Mouse (Mus musculus) MEL (cell line): ENCODE measurements at regions not wholly inside any gene's neighbourhood (a gene's known extent, or its start where the extent isn't known, plus 50 kb on each side); places are given as distances from the start of the nearest gene placed in this dataset.

Experiments
- DNase-seq: peaks from one replicate; pipeline ENCODE4 v3.0.0; 2011; ENCODE audit warnings: low read depth, low spot score
- H3K27ac ChIP-seq: 2 replicates; pipeline ENCODE4 v1.5.1; 2012; ENCODE audit warnings: low read depth, mild to moderate bottlenecking, control low read depth, low read length, moderate library complexity; ENCODE audit not compliant: control insufficient read depth
- H3K27me3 ChIP-seq, 2 experiments: fragments of 150-350 bp in 1 of 2; sonication (generic) in 1 of 2; 2 replicates each; pipeline ENCODE4 v1.6.1; 2012; ENCODE audit warnings: low read length in 2 of 2, mild to moderate bottlenecking in 2 of 2, improper control_type of control experiment in 1 of 2, moderate library complexity in 1 of 2; ENCODE audit not compliant: insufficient read depth in 2 of 2, control insufficient read depth in 1 of 2
- H3K36me3 ChIP-seq, 2 experiments: 2 replicates each; pipeline ENCODE4 v1.6.1; 2012 to 2014; ENCODE audit warnings: low read length in 2 of 2, improper control_type of control experiment in 1 of 2, inconsistent platforms in 1 of 2, mild to moderate bottlenecking in 1 of 2; ENCODE audit not compliant: insufficient read depth in 2 of 2, control insufficient read depth in 1 of 2
- H3K4me1 ChIP-seq, 2 experiments: fragments of 150-350 bp in 1 of 2; sonication (generic) in 1 of 2; 2 replicates each; pipeline ENCODE4 v1.6.1; 2012; ENCODE audit warnings: low read length in 2 of 2, improper control_type of control experiment in 1 of 2, mild to moderate bottlenecking in 1 of 2; ENCODE audit not compliant: insufficient read depth in 2 of 2, control insufficient read depth in 1 of 2
- H3K4me3 ChIP-seq, 2 experiments: fragments of 150-350 bp in 1 of 2; sonication (generic) in 1 of 2; 2 replicates each; pipeline ENCODE4 v1.5.1; 2012; ENCODE audit warnings: low read depth in 2 of 2, low read length in 2 of 2, mild to moderate bottlenecking in 2 of 2, moderate library complexity in 2 of 2, control low read depth in 1 of 2, improper control_type of control experiment in 1 of 2; ENCODE audit not compliant: control insufficient read depth in 1 of 2, insufficient read depth in 1 of 2
- H3K79me2 ChIP-seq: 2 replicates; pipeline ENCODE4 v1.6.1; 2012; ENCODE audit warnings: mild to moderate bottlenecking, low read length, moderate library complexity; ENCODE audit not compliant: control insufficient read depth, poor library complexity, insufficient read depth
- H3K9ac ChIP-seq: 2 replicates; pipeline ENCODE4 v1.6.1; 2012; ENCODE audit warnings: low read depth, mild to moderate bottlenecking, control low read depth, low read length, moderate library complexity; ENCODE audit not compliant: control insufficient read depth, poor library complexity, severe bottlenecking
- H3K9me3 ChIP-seq: fragments of 150-350 bp; sonication (generic); replicated peaks from 2 replicates; pipeline ENCODE4 v1.6.1; 2012; ENCODE audit warnings: mild to moderate bottlenecking, low read length, improper control_type of control experiment, moderate library complexity; ENCODE audit not compliant: insufficient read depth
- BHLHE40 ChIP-seq: IDR thresholded peaks from 2 replicates; pipeline ENCODE4 v1.6.1; 2012; ENCODE audit warnings: low read depth, mild to moderate bottlenecking, inconsistent platforms, low read length, improper control_type of control experiment, borderline replicate concordance
- CHD1 ChIP-seq: IDR thresholded peaks from 2 replicates; pipeline ENCODE4 v1.6.1; 2012; ENCODE audit warnings: low read depth, mild to moderate bottlenecking, inconsistent platforms, low read length, improper control_type of control experiment
- CHD2 ChIP-seq: IDR thresholded peaks from 2 replicates; pipeline ENCODE4 v1.6.1; 2011; ENCODE audit warnings: low read length, improper control_type of control experiment
- CTCF ChIP-seq, 3 experiments: IDR thresholded peaks in 2 of 3; conservative IDR thresholded peaks in 1 of 3; 2 replicates each; pipeline ENCODE4 v1.5.1; 2011 to 2012; ENCODE audit warnings: low read length in 3 of 3, low read depth in 2 of 3, mild to moderate bottlenecking in 2 of 3, improper control_type of control experiment in 1 of 3, inconsistent platforms in 1 of 3, mixed read lengths in 1 of 3, moderate library complexity in 1 of 3; ENCODE audit not compliant: control insufficient read depth in 1 of 3, insufficient read depth in 1 of 3, poor library complexity in 1 of 3, severe bottlenecking in 1 of 3
- E2F4 ChIP-seq: IDR thresholded peaks from 2 replicates; pipeline ENCODE4 v1.6.1; 2011; ENCODE audit warnings: low read depth, low read length, improper control_type of control experiment, borderline replicate concordance
- EP300 ChIP-seq, 2 experiments: IDR thresholded peaks; 2 replicates each; pipeline ENCODE4 v1.6.1; 2011; ENCODE audit warnings: improper control_type of control experiment in 2 of 2, low read length in 2 of 2, low read depth in 1 of 2, mild to moderate bottlenecking in 1 of 2
- ETS1 ChIP-seq: IDR thresholded peaks from 2 replicates; pipeline ENCODE4 v1.6.1; 2012; ENCODE audit warnings: low read depth, mild to moderate bottlenecking, inconsistent platforms, low read length, improper control_type of control experiment, moderate library complexity
- GABPA ChIP-seq: IDR thresholded peaks from 2 replicates; pipeline ENCODE4 v1.6.1; 2012; ENCODE audit warnings: low read depth, mild to moderate bottlenecking, inconsistent platforms, low read length, improper control_type of control experiment, moderate library complexity
- GATA1 ChIP-seq: IDR thresholded peaks from 2 replicates; pipeline ENCODE4 v1.6.1; 2011; ENCODE audit warnings: low read depth, low read length, improper control_type of control experiment
- HCFC1 ChIP-seq: IDR thresholded peaks from 2 replicates; pipeline ENCODE4 v1.6.1; 2012; ENCODE audit warnings: low read depth, mild to moderate bottlenecking, inconsistent platforms, low read length, improper control_type of control experiment, moderate library complexity
- JUND ChIP-seq: IDR thresholded peaks from 2 replicates; pipeline ENCODE4 v1.6.1; 2011; ENCODE audit warnings: low read depth, mild to moderate bottlenecking, improper control_type of control experiment, low read length
- KAT2A ChIP-seq: conservative IDR thresholded peaks from 2 replicates; pipeline ENCODE4 v1.6.1; 2012; ENCODE audit warnings: low read depth, low read length, improper control_type of control experiment, inconsistent platforms
- MAFK ChIP-seq: IDR thresholded peaks from 2 replicates; pipeline ENCODE4 v1.6.1; 2011; ENCODE audit warnings: low read depth, mild to moderate bottlenecking, low read length, improper control_type of control experiment, borderline replicate concordance
- MAX ChIP-seq: IDR thresholded peaks from 2 replicates; pipeline ENCODE4 v1.6.1; 2011; ENCODE audit warnings: low read length, improper control_type of control experiment
- MAZ ChIP-seq: IDR thresholded peaks from 2 replicates; pipeline ENCODE4 v1.6.1; 2012; ENCODE audit warnings: low read depth, mild to moderate bottlenecking, inconsistent platforms, low read length, improper control_type of control experiment
- MEF2A ChIP-seq: IDR thresholded peaks from 2 replicates; pipeline ENCODE4 v1.6.1; 2014; ENCODE audit warnings: low read depth, mild to moderate bottlenecking, inconsistent platforms, low read length, improper control_type of control experiment; ENCODE audit not compliant: poor library complexity, insufficient replicate concordance, severe bottlenecking; ENCODE audit errors: extremely low read depth
- MXI1 ChIP-seq: IDR thresholded peaks from 2 replicates; pipeline ENCODE4 v1.6.1; 2011; ENCODE audit warnings: mild to moderate bottlenecking, low read depth, low read length, improper control_type of control experiment
- MYC ChIP-seq: IDR thresholded peaks from 2 replicates; pipeline ENCODE4 v1.6.1; 2011; ENCODE audit warnings: low read depth, mild to moderate bottlenecking, low read length, improper control_type of control experiment, moderate library complexity
- NELFE ChIP-seq: IDR thresholded peaks from 2 replicates; pipeline ENCODE4 v1.6.1; 2011; ENCODE audit warnings: low read depth, low read length, improper control_type of control experiment
- NRF1 ChIP-seq: IDR thresholded peaks from 2 replicates; pipeline ENCODE4 v1.6.1; 2014; ENCODE audit warnings: low read depth, mild to moderate bottlenecking, inconsistent platforms, low read length, improper control_type of control experiment, moderate library complexity; ENCODE audit not compliant: poor library complexity, insufficient read depth, severe bottlenecking
- POLR2A ChIP-seq, 2 experiments: IDR thresholded peaks; 2 replicates each; pipeline ENCODE4 v1.6.1; 2011 to 2012; ENCODE audit warnings: low read length in 2 of 2, mild to moderate bottlenecking in 2 of 2, control low read depth in 1 of 2, improper control_type of control experiment in 1 of 2, low read depth in 1 of 2, moderate library complexity in 1 of 2; ENCODE audit not compliant: control insufficient read depth in 1 of 2, insufficient read depth in 1 of 2, poor library complexity in 1 of 2
- POLR2AphosphoS2 ChIP-seq: IDR thresholded peaks from 2 replicates; pipeline ENCODE4 v1.6.1; 2011; ENCODE audit warnings: low read length, improper control_type of control experiment
- POLR2AphosphoS5 ChIP-seq: IDR thresholded peaks from 2 replicates; pipeline ENCODE4 v1.6.1; 2012; ENCODE audit warnings: low read depth, borderline replicate concordance, mild to moderate bottlenecking, inconsistent platforms, low read length, moderate library complexity, mixed read lengths
- RAD21 ChIP-seq: IDR thresholded peaks from 2 replicates; pipeline ENCODE4 v1.6.1; 2011; ENCODE audit warnings: mild to moderate bottlenecking, low read depth, low read length, improper control_type of control experiment
- RCOR1 ChIP-seq: IDR thresholded peaks from 2 replicates; pipeline ENCODE4 v1.6.1; 2012; ENCODE audit warnings: low read depth, mild to moderate bottlenecking, inconsistent platforms, low read length, improper control_type of control experiment
- SIN3A ChIP-seq: IDR thresholded peaks from 2 replicates; pipeline ENCODE4 v1.6.1; 2012; ENCODE audit warnings: low read length, improper control_type of control experiment, inconsistent platforms
- SMC3 ChIP-seq: IDR thresholded peaks from 2 replicates; pipeline ENCODE4 v1.6.1; 2011; ENCODE audit warnings: low read depth, low read length, improper control_type of control experiment
- TAL1 ChIP-seq: IDR thresholded peaks from 2 replicates; pipeline ENCODE4 v1.6.1; 2012; ENCODE audit warnings: mild to moderate bottlenecking, inconsistent platforms, low read length, moderate library complexity, mixed read lengths
- TBP ChIP-seq: IDR thresholded peaks from 2 replicates; pipeline ENCODE4 v1.8.0; 2011; ENCODE audit warnings: low read depth, low read length, improper control_type of control experiment
- TCF12 ChIP-seq: IDR thresholded peaks from 2 replicates; pipeline ENCODE4 v1.6.1; 2014; ENCODE audit warnings: low read depth, mild to moderate bottlenecking, inconsistent platforms, low read length, improper control_type of control experiment, moderate library complexity
- UBTF ChIP-seq: IDR thresholded peaks from 2 replicates; pipeline ENCODE4 v1.6.1; 2012; ENCODE audit warnings: low read depth, mild to moderate bottlenecking, inconsistent platforms, low read length, improper control_type of control experiment, moderate library complexity, borderline replicate concordance; ENCODE audit not compliant: insufficient read depth
- USF1 ChIP-seq: IDR thresholded peaks from 2 replicates; pipeline ENCODE4 v1.6.1; 2014; ENCODE audit warnings: low read depth, mild to moderate bottlenecking, inconsistent platforms, low read length, improper control_type of control experiment, moderate library complexity
- USF2 ChIP-seq, 2 experiments: IDR thresholded peaks; 2 replicates each; pipeline ENCODE4 v1.6.1; 2011 to 2012; ENCODE audit warnings: improper control_type of control experiment in 2 of 2, low read length in 2 of 2, borderline replicate concordance in 1 of 2, inconsistent platforms in 1 of 2, low read depth in 1 of 2, mild to moderate bottlenecking in 1 of 2; ENCODE audit not compliant: insufficient read depth in 1 of 2
- ZC3H11A ChIP-seq: IDR thresholded peaks from 2 replicates; pipeline ENCODE4 v1.6.1; 2012; ENCODE audit warnings: low read depth, mild to moderate bottlenecking, inconsistent platforms, low read length, improper control_type of control experiment
- ZKSCAN1 ChIP-seq: IDR thresholded peaks from 2 replicates; pipeline ENCODE4 v1.6.1; 2012; ENCODE audit warnings: low read depth, mild to moderate bottlenecking, inconsistent platforms, low read length, improper control_type of control experiment, moderate library complexity
- ZMIZ1 ChIP-seq: IDR thresholded peaks from 2 replicates; pipeline ENCODE4 v1.6.1; 2012; ENCODE audit warnings: low read depth, mild to moderate bottlenecking, inconsistent platforms, low read length, improper control_type of control experiment, moderate library complexity
- ZNF384 ChIP-seq: IDR thresholded peaks from 2 replicates; pipeline ENCODE4 v1.6.1; 2012; ENCODE audit warnings: low read depth, mild to moderate bottlenecking, inconsistent platforms, low read length, improper control_type of control experiment

- Histone ChIP-seq H3K4me3 (no peak overlapping the region), H3K36me3 (peaks cover 0 to 60% of the 10 kb centered on the region in 2 experiments; a peak in 2 of 4 replicates), H3K9me3 (no peaks in the 10 kb centered on the region), H3K27ac (peak overlapping the region; percentile 94), H3K79me2 (no peaks in the 10 kb centered on the region; the same call in 1 of the 2 replicates), H3K4me1 (peaks cover 46 to 59% of the 10 kb centered on the region in 2 experiments), H3K27me3 (no peaks in the 10 kb centered on the region), H3K9ac (no peak overlapping the region)
- DNase-seq = peak; percentile 76
- TF ChIP-seq POLR2AphosphoS5 (no peak), POLR2A (IDR thresholded peaks at IDR 0.05; ENCODE audit: control insufficient read depth in 1 of 2, insufficient read depth in 1 of 2, low read depth in 1 of 2, low read length in 2 of 2, poor library complexity in 1 of 2) (peak; percentile 39 to 60; a peak in 2 of 4 replicates), MAZ (peak; percentile 49; the same call in 1 of the 2 replicates), POLR2AphosphoS2 (peak; percentile 89), TCF12 (peak; percentile 85), MEF2A (no peak), HCFC1 (0 out of 2 replicates have a peak, but pooled peaks have one; percentile 38), KAT2A (0 out of 2 replicates have a peak, but pooled peaks have one; percentile 22), BHLHE40 (peak; percentile 94), NELFE (no peak; the same call in 1 of the 2 replicates), CTCF (IDR thresholded peaks at IDR 0.05 in 2 of 3, conservative IDR thresholded peaks at IDR 0.05 in 1 of 3; ENCODE audit: control insufficient read depth in 1 of 3, insufficient read depth in 1 of 3, low read depth in 2 of 3, low read length in 3 of 3, poor library complexity in 1 of 3, severe bottlenecking in 1 of 3) (no peak), EP300 (IDR thresholded peaks at IDR 0.05; ENCODE audit: low read depth in 1 of 2, low read length in 2 of 2) (peak; percentile 77 to 87), CHD2 (no peak; the same call in 1 of the 2 replicates), CHD1 (no peak), GABPA (no peak), E2F4 (no peak), MXI1 (peak; percentile 67; the same call in 1 of the 2 replicates), JUND (no peak), RAD21 (no peak), SMC3 (no peak), USF2 (IDR thresholded peaks at IDR 0.05; ENCODE audit: borderline replicate concordance in 1 of 2, insufficient read depth in 1 of 2, low read depth in 1 of 2, low read length in 2 of 2) (peak in 1 of 2 experiments; percentile 58; a peak in 1 of 4 replicates), TAL1 (peak; percentile 47), GATA1 (peak; percentile 81), ZKSCAN1 (no peak), MAX (no peak; the same call in 1 of the 2 replicates), MYC (no peak), TBP (peak; percentile 82), RCOR1 (no peak), ZNF384 (no peak), MAFK (no peak), UBTF (no peak), SIN3A (peak; percentile 79), ZMIZ1 (peak; percentile 95), ZC3H11A (peak; percentile 9; the same call in 1 of the 2 replicates), NRF1 (no peak), ETS1 (peak; percentile 99), USF1 (peak; percentile 88)
Observed at GRCm38 (mm10) chr16:29843490-29843889, 220.7 kb upstream of the Hes1 start.
